Mouse (Mus musculus): ENCODE measurements around the gene Dcdc2b.

GRCm38 (mm10) chr4:129576863-129577491 lies 37.1 kb downstream of the Dcdc2b start:
- TF ChIP-seq CTCF (IDR thresholded peaks at IDR 0.05; ENCODE audit: control insufficient read depth, insufficient read depth, low read length) (peak; percentile 63), POLR2A (IDR thresholded peaks at IDR 0.05; ENCODE audit: borderline replicate concordance, control insufficient read depth, low read depth, low read length) (no peak)
